Mouse (Mus musculus) olfactory bulb, adult 2 months (tissue): Measurements from ENCODE around the gene Kif21a. TPM values are rescaled to one million over a fixed set of nuclear protein-coding genes. Genes with fewer than 3 reads are reported as not detected.

Experiments
- H3K27ac ChIP-seq: fragments of 200-500 bp; 2 replicates; pipeline ENCODE4 v1.5.1; 2012; ENCODE audit warnings: low read depth, low read length; ENCODE audit not compliant: insufficient read depth
- H3K4me1 ChIP-seq: fragments of 200-500 bp; 2 replicates; pipeline ENCODE4 v1.6.1; 2012; ENCODE audit warnings: low read length; ENCODE audit not compliant: control insufficient read depth, insufficient read depth
- H3K4me3 ChIP-seq: fragments of 200-500 bp; 2 replicates; pipeline ENCODE4 v1.5.1; 2012; ENCODE audit warnings: mild to moderate bottlenecking, low read depth, low read length, moderate library complexity; ENCODE audit not compliant: insufficient read depth
- CTCF ChIP-seq: fragments of 200-500 bp; IDR thresholded peaks from 2 replicates; pipeline ENCODE4 v1.5.1; 2012; ENCODE audit warnings: low read depth, mild to moderate bottlenecking, low read length, moderate library complexity; ENCODE audit not compliant: insufficient read depth
- POLR2A ChIP-seq: fragments of 200-500 bp; IDR thresholded peaks from 2 replicates; pipeline ENCODE4 v1.6.1; 2012; ENCODE audit warnings: mild to moderate bottlenecking, low read depth, low read length, moderate library complexity; ENCODE audit not compliant: insufficient read depth
- WGBS: fragments of 180-500 bp; shearing (Covaris S2); methylation state at CpG from one replicate; pipeline ENCODE4 v1.1.7; 2018; 5-methylcytosine and 5-hydroxymethylcytosine counted together
- polyA plus RNA-seq: library from polyadenylated mRNA; stranded (reverse); fragments of >200 nt; gene quantifications from 2 replicates; pipeline ENCODE4 v1.2.4, GENCODE M21; 2012; ENCODE audit warnings: low replicate concordance; ENCODE audit not compliant: missing spikeins, insufficient read depth, insufficient read length

Gene Kif21a
- polyA plus RNA-seq = not detected in 2 replicates

- WGBS = 2% methylated on average over 74 of the region's 89 CpGs
- Histone ChIP-seq H3K4me1 (peaks cover 6% of the 10 kb centered on the region; the same call in 1 of the 2 replicates), H3K4me3 (peak within 1 kb of the TSS; percentile 97), H3K27ac (peak within 1 kb of the TSS; percentile 89)
- TF ChIP-seq CTCF (no peak), POLR2A (no peak)
Observed at GRCm38 (mm10) chr15:91049496-91050441, at the start of gene Kif21a. Kif21a (minus strand) TSS chr15:91049948.

- 94% methylated on average over 6 of the region's 6 CpGs for WGBS
- H3K4me1 ChIP-seq = no peaks in the 10 kb centered on the region
- no peak overlapping the region for H3K27ac ChIP-seq
- no peak overlapping the region for H3K4me3 ChIP-seq
- TF ChIP-seq CTCF = no peak
- TF ChIP-seq POLR2A = no peak
Observed at GRCm38 (mm10) chr15:91096606-91097005, 46.9 kb upstream of the Kif21a start.

- 85% methylated on average over 7 of the region's 7 CpGs for WGBS
- Histone ChIP-seq H3K4me1 (no peaks in the 10 kb centered on the region), H3K27ac (no peak overlapping the region), H3K4me3 (no peak overlapping the region)
- TF ChIP-seq POLR2A = no peak
- TF ChIP-seq CTCF = no peak
Observed at GRCm38 (mm10) chr15:91089427-91089826, 39.7 kb upstream of the Kif21a start.

- no peaks in the 10 kb centered on the region for H3K4me1 ChIP-seq
- TF ChIP-seq CTCF (no peak), POLR2A (no peak)
- WGBS = 44% methylated on average over 12 of the region's 12 CpGs
Observed at GRCm38 (mm10) chr15:91088071-91088470, 38.3 kb upstream of the Kif21a start.

GRCm38 (mm10) chr15:91077457-91078410 is 28.0 kb upstream of the Kif21a start:
- no peaks in the 10 kb centered on the region for H3K4me1 ChIP-seq
- no peak overlapping the region for H3K4me3 ChIP-seq
- WGBS = 56% methylated on average over 15 of the region's 15 CpGs
- TF ChIP-seq CTCF (no peak), POLR2A (no peak)
- H3K27ac ChIP-seq = no peak overlapping the region

More at GRCm38 (mm10) chr15:91088071-91088470, 38.3 kb upstream of the Kif21a start:
- H3K27ac ChIP-seq = no peak overlapping the region
- H3K4me3 ChIP-seq = no peak overlapping the region

GRCm38 (mm10) chr15:91072440-91072839 is 22.7 kb upstream of the Kif21a start:
- WGBS = 96% methylated on average over 1 of the region's 1 CpGs
- Histone ChIP-seq H3K4me1 (no peaks in the 10 kb centered on the region), H3K27ac (no peak overlapping the region), H3K4me3 (no peak overlapping the region)
- TF ChIP-seq CTCF = no peak

- 86% methylated on average over 12 of the region's 12 CpGs for WGBS
Observed at GRCm38 (mm10) chr15:91064310-91064826, 14.6 kb upstream of the Kif21a start.

GRCm38 (mm10) chr15:91063845-91064244 is 14.1 kb upstream of the Kif21a start:
- no peak overlapping the region for H3K4me3 ChIP-seq
- TF ChIP-seq CTCF (no peak), POLR2A (no peak)
- H3K4me1 ChIP-seq = peaks cover 3% of the 10 kb centered on the region; the same call in 1 of the 2 replicates
- WGBS = 47% methylated on average over 7 of the region's 7 CpGs
- no peak overlapping the region for H3K27ac ChIP-seq

More at GRCm38 (mm10) chr15:91064310-91064826, 14.6 kb upstream of the Kif21a start:
- TF ChIP-seq CTCF (no peak), POLR2A (no peak)
- H3K4me1 ChIP-seq = peaks cover 3% of the 10 kb centered on the region; the same call in 1 of the 2 replicates
- H3K27ac ChIP-seq = no peak overlapping the region
- no peak overlapping the region for H3K4me3 ChIP-seq
